Mouse (Mus musculus): Measurements from ENCODE around the gene Kcnj15.

Gene Kcnj15

DNA sequence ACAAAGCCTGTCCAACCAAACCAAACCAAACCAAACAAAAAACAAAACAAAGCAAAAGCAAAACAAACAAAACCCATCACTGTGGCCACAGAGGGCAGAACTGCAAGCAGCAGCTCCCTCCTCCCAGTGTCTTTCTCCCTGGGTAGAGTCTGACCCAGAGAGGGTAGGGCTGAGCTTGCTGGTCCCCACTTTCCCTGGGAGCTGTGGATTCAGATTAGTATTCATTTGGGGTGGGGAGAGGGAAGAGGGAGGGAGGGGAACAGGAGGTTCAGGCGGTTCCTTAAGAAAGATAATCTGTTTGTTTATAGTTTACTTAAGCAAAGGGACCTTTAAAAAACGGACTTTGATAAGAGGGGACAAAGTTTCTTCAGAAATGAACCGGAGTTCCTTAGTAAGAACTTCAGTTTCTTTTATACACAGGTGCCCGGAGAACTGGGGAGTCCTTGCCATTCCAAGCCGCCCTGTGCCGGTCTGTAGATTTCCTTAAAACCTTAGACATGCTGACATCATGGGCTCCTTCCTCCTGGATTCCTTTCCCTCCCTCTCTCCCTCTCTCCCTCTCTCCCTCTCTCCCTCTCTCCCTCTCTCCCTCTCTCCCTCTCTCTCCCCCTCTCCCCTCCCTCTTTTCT, at the start of gene Kcnj15:
Kcnj15 (plus strand) TSS at position 293 of the 629 bp plus-strand sequence.
- no peak for DNase-seq

DNA sequence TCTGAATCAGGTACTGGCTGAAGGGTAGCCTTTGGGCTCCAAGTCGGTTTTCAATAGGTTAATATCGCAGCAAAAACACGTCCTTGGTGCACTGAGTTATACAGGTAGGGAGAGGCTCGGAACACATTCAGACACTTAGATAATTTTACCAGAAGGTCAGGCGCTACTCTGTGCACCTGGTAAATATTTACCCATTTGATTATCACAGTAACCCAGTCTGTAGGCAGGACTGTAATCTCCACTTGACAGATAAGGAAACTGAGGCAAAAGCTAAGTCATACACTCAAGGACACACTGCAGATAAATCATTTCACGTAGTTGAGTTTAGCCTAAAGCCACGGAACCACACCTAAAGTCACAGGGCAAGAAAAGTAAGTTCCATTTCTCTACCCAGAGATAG, 49.1 kb upstream of the Kcnj15 start:
- no peak for DNase-seq

DNA sequence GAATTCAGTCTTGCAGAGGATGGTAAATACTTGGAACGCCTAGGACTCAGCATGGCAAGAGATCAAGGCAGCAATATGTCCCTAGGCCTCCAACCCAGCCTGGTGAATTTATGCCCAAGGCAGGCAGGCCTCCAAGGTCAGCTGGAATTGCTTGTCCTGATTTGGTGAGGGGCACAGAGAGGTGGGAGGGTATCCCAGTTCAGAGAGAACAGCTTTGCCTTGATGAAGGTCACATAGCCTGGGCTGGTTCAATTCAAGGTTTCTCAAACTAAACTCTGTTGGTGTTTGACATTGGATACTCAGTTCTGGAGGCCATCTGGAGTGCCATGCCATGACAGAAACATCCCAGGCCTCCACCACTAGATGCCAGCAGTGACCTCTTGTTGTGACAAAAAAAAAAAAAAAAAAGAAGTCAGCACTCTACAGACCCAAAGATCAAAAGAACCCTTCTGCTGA, 48.3 kb upstream of the Kcnj15 start:
- DNase-seq: peak; percentile 34 to 40

DNA sequence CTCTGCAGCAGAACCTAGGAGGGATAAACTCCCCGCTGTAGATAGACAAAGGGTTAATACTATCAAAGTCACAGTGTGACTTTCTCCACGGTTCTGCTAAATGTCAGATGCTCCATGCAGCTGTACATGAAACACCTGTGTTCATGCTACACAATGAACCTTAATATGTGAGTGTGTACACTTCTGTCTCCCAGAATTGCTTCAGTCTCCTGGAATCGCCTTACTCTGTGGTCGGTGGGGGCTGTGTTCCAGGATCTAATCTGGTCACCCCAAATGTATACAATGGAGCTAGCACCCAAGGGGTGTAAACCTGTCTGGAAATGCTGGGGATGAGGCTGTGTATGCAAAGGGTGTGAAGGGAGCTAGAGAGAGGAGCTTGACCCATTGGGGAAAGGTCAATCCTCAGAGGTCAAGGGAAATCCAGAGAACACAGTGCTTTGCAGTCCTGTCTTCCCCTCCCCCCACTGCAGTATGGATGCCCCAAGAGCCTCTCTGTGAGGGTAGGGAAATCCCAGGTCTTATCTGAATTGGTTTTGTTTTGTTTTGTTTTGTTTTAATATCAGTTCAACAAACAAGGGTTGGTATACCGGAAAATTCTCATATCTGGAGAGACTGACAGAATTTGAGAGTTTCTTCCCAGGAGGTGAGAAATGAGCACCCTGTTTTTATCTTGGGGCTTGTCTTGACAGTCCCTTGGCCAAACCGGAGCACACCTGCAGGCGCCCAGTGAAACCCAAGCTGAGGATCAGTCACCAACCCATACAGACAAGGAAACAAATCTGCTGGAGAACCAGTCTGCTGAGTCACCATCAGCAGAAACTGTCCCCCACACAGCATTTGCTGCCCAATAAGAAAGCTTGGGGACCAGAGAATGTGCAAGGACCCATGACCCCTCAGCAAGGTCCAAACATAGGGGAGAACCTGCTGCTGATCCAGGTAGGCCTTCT, 42.8 kb upstream of the Kcnj15 start:
- DNase-seq: no peak

DNA sequence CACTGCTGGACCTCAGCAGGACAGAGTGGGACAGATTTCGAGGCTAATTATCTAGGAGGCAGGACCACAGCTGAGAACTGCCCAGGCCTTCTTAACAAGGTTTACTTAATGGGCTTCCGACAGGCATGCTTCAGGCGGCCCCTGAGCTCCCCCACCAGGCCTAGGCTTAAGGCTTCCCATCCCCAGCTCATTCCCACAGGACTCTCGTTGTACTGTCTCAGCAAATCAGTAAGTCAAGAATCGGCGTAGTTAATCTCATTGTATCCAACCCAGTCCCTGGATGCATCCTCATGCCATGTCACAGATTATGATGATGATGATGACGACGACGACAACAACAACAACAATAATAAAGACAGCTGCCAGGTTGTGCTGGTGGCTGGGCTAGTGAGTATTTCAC, 41.6 kb upstream of the Kcnj15 start:
- no peak for DNase-seq

DNA sequence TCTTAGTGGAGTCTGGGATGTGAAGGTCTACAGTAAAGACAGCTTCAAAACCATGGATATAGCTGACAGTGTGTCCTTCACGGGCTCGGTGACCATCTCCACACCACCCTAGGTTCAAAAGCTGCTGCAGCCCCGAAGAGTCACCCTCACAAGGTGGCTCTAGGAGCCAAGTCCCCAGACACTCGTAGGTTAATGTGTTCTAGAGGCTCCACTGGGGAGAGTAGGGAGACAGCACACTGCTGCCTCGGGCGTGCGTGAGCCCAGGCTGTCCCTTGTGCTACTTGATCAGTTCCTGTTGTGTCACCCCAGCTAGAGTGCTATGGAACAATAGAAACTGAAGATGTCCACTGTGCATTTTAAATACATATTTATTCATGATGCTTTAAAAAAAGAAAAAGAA, 41.0 kb upstream of the Kcnj15 start:
- DNase-seq: no peak

DNA sequence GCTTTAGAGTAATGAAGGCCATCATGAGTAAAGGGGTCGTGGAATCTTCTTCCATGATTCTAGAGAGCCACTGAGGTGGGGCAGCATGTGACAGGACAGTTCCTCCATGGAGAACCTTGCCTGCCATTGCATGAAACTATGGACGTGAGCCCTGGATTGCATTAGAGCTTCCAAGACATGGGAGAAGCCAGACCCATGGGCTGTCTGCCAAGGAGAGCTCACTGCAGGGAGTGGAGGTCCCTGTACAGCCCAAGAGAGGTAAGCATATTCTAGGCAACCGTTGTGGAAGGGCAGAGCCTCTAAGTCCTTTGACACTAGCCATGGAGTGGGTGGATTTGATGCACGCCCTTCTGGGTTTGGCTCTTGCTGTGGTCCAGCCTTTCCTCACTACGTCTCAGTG, 40.5 kb upstream of the Kcnj15 start:
- DNase-seq: no peak

DNA sequence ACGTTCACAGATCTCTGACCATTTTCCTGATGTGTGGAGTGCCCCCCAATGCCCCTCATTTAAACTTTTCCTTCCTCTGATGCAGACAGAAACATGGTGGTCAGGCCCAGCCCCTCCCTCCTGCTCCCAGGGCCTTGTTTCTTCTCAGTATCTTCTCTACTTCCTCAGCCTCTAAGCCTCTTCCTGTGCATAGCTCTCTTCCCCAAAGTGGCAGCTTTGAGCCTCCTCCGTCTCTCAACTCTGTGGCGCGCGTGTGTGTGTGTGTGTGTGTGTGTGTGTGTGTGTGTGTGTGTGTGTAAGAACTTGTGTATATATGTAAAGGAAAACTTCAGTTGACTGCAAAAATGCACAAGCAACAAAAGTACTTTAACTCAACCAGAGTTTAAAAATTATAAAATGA, 38.6 kb upstream of the Kcnj15 start:
- no peak for DNase-seq

DNA sequence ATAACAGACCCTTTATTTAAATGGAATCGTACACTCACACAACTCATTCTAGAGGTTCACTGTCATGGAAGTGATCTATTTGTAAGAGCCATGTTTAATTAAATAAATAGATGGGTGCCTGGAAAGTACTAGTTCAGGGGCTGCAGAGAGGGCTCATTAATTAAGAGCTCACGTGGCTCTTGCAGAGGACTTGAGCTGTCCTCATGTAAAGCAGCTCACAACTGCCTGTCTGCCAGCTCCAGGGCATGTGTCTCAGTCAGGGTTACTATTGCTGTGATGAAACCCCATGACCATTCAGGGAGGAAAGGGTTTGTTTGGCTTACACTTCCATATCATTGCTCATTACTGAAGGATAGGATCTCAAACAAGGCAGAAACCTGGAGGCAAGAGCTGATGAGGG, 37.9 kb upstream of the Kcnj15 start:
- no peak for DNase-seq

DNA sequence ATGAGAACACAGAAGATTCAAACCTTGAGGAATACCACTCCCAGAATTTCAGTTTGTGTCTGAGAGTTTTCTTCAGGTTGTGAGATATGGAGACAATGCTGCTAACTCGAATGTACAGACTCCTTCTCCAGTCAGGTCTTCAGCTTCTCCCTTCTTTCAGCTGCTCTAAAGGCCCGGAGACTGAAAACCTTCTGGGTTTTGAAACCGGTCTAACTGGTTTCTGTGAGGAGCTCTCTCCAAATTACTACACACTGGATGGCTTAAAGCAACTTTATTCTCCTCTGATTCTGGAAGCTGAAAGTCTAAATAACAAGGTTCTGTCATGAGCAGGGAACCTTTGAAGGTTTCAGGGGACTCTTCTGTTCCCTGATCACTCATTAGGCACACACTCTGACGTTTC, 36.3 kb upstream of the Kcnj15 start:
- no peak for DNase-seq

DNA sequence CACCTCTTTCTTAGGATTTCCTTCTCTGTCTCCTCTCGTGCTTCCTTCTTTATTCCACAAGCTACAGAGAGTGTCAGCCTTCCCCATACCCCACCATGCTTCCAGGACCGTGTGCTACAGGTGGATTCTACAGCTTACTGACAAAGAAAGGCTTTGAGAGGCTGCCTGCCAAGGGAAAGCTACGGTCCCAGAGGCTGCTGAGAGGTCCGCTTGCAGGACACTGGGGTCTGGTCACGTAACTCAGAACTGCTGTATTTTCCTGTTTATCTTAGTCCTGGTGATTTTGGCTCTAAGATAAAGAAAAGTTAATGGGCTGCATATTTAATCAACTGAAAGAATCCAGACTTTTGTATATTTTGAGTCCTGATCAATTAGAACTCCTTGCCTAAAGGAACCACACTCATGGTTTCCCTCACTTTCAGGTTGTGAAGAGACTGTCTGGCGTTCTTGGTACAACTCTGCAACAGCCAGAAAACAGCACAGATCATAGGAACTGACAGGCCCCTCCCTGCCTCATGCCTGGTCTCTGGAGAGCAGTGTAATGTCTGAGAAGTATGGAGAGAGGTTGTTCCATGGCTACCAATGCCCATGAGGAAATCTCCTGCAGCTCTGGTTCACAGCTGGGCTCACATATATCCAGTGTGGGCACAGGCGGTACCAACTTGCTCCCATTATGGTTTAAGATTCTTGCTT, 35.2 kb upstream of the Kcnj15 start:
- DNase-seq: no peak

DNA sequence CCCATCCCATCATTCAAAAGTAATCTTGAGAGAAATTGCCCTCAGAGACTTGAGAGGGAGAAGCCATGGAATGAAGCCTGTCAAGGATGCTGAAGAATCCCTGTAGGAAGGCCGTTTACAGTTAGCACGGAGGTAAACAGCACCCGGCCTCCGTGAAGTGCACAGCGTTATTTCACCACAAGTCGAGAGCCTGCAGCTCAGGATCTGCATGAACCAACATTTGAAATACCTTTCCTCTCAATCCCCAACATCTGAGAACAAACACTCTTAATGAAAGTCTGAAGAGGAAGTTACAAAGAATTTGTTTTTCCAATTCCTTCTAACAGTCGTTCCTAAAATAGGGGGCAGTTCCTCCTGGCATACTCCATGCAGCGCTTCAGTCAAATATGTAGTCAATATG, 33.9 kb upstream of the Kcnj15 start:
- DNase-seq: no peak

DNA sequence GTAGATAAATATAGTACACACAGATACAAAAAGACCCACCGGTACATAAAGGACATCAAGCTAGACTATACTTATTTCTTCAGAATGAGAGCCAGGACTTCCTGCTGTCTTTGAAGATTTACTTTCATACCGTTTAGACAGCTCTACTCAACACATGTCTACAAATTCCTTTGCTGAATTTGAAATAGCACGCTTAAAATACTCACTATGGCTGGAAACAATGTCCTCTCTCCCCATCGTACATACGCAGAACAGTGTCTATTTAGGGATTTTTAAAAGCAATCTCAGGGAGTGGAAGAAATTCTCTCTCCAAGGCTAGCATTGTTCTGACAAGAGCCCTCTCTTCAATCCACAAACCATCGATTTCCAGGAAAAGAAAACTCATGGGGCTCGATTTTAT, 32.1 kb upstream of the Kcnj15 start:
- no peak for DNase-seq

DNA sequence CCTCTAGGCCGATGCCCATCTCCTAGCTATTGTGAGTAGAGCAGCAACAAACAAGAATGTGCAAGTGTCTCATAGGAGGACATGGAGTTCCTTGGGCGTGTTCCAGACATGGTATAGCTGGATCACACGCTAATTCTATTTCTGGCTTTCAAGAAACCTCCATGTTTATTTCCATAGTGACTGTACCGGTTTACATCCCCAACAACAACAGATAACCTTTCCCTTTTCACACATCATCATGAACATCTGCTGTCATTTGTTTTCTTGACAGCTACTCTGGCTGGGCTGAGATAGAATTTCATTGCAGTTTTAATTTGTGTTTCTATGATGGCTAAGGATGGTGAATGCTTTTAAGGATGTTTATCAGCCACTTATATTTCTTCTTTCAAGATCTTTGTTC, 25.6 kb upstream of the Kcnj15 start:
- DNase-seq: no peak

DNA sequence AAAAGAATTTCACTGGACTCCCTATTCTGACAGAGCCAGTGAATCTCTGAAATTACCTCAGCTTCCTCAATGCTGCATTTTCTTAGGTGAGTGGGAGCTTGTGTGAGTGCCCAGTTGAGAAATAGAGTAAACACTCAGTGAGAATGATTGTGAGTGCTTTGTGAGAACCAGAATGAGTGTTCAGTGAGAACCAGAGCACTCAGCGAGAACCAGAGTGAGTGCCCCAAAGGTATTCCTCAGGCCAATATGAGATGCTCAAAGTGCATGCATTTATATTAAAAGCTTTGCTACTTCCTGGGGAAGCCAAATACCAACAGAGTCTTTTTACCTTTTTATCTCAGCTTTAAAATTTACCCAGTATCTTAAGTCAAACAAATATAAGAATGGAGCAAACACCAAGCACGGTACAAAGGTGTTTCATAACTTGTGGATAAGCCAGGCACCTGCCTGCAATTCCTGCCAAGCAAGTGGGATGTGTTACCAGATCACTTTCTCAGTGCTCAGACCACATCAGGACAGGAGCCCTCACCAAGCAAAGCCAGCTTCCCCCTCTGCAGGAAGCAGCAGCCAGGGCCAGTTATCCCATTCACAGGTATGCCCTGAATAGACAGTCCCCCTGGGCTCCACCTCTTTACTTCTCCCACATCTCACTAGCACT, 22.3 kb upstream of the Kcnj15 start:
- no peak for DNase-seq

DNA sequence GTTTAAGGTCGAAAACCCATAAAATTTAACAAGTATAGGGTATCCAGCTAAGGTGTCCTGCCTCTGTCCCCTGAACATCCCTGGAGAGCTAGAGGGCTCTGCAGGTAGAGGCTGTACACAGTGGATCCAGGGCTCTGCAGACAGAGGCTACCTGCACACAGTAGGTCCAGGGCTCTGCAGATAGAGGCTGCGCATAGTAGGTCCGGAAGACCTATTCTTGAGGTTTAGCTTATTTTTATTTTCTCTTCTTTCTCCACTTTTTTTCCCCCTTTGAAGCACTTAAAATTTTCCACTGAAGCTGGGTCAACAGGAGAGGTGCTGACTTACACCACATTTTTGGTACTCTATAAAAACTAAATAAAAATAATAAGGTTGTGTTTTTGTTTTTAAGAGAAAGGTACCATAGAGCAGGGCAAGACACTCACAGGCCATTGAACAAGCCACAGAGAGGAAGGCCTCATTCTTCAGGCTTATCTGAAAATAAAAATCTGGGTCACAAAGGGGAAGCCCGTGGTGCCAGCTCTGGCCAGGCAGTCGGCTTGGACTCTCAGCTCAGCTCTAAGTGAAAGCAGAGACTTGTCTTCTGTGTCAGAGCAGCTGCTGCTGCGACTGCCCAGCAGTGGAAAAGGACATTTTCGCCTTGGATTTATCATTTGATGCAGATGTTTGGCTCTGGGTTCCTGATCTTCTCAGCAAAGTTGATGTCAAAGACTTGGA, 18.0 kb upstream of the Kcnj15 start:
- DNase-seq: peak; percentile 7 to 19

DNA sequence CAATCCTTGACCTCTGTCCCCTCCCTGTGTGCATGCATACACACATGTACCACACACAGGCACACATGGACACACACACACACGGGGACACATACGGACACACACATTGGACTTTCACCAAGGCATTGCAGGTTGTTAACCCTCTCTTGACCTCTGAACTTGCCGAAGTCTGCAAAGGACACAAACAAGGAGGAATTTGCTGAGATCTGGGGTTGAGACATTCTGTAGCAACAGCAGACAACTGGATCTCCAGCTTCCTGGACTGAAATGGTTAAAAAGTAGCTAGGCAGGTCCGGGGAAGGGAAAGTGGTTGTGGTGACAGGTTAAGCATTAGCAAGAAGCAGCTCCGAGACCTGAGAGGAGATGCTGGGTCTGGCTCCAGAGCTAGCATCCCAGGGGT, 16.7 kb upstream of the Kcnj15 start:
- no peak for DNase-seq

DNA sequence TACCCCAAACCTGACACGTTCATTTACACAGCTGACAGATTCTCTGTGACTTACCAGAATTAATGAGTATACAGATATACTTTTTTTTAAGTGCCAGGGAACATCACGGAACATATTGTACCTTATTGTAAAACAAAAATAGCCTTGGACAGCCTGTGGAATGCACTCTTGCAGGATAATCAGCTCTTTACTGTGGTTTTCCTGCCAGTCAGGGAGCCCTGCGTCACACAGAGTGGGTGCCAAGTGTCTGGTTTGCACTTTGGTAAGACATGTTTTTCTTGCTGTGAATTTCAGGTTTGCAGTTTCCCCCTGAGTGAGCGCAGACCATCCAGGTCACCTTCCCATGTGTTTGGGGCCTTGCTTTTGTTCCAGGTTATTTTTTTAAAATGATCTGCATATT, 15.8 kb upstream of the Kcnj15 start:
- DNase-seq: no peak

DNA sequence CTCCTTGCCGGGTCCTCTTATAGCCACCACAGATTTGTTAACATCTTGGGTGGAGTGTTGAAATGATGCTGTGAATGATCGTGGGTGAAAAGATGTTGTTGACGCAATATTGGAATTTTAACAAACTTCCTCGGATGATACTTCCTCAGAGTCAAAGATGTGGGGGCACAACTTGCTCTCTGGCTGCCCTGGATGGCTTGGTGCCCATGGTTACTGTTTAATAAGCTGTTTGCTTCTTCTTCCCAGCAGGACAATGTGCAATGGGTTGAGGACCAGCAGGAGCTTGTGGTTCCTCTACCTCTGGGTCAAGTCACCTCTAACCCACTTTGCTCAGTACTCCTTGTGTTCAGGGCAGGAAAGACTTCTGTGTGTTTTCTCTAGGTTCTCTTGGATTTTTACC, 15.2 kb upstream of the Kcnj15 start:
- no peak for DNase-seq

DNA sequence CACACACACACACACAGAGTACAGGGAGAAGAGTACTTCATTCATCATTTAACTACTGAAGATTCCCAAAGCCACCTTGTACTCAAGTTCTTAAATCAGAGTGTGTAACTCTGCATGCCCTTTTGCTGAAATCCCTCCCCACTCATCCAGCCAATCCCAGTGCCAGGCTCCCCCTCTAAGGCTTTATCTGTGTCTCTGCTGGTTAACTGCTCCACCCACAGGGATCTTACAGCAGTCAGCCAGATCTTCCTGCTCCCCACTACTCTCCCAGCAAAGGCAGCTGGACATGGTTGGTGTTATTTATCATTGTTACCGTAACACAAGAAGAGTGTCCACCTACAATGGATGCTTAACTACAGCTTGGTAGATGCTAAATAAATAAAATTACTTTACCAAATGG, 14.0 kb upstream of the Kcnj15 start:
- no peak for DNase-seq

DNA sequence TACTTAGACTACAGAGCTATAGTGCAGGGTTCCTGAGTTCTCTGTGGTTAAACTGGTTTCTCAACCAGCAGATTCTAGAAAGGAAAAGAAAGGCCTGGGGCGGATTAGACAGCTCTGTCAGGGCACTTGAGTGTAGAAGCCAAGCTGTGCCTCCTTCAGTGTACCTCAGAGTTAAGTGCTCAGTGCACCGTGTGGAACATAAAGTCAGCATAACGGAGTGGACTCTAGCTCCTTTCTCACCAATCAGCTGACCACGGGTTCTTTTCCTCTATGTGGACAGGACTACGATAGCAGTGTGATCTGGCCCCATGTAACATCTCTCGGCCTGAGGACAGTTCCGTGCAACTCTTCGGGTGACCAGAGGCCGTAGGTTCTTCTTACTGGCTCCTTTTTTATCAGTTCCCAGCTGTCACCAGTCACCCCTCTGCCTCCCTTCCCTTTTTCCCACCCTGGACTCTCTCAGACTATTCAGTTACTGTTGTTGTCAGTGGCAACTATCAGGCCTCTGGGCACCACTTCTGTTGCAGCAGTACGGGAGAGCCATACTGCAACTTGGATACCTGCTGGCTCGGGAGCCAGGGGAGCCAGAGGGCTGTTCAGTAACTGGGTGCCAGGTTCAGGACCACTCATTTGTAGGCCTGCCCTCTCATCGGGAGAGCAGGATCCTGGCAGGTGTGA, 12.6 kb upstream of the Kcnj15 start:
- no peak for DNase-seq

DNA sequence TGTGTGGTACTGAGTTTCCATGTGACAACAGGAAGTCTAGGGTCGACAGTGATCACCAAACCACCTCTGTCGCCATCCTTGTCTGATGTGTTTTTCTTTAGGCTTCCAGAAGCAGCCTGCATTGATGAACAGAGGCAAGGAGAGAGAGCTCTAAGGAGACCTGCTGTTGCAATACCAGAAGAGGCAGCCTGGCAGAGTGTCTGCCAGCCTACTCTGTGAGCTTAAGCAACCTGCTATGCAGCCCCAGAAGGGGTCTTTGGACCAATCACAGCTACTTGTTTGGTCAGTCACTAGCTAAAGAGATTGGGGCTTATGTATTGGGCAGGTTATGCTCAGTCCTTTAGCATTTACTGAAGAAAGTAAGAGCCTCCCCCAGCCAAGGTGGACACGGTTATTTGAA, 11.9 kb upstream of the Kcnj15 start:
- DNase-seq: no peak

Measured in cerebellum, adult 18-20 months (tissue).